Mouse (Mus musculus) mature B cell (primary cell): ENCODE results near the gene Lrba.

Source experiments
- in situ Hi-C: fragments of 300-500 bp; cut with MboI; formaldehyde crosslinking; loops from 2 replicates; pipeline ENCODE4 v1.14.3; 2019

Gene Lrba

DNA sequence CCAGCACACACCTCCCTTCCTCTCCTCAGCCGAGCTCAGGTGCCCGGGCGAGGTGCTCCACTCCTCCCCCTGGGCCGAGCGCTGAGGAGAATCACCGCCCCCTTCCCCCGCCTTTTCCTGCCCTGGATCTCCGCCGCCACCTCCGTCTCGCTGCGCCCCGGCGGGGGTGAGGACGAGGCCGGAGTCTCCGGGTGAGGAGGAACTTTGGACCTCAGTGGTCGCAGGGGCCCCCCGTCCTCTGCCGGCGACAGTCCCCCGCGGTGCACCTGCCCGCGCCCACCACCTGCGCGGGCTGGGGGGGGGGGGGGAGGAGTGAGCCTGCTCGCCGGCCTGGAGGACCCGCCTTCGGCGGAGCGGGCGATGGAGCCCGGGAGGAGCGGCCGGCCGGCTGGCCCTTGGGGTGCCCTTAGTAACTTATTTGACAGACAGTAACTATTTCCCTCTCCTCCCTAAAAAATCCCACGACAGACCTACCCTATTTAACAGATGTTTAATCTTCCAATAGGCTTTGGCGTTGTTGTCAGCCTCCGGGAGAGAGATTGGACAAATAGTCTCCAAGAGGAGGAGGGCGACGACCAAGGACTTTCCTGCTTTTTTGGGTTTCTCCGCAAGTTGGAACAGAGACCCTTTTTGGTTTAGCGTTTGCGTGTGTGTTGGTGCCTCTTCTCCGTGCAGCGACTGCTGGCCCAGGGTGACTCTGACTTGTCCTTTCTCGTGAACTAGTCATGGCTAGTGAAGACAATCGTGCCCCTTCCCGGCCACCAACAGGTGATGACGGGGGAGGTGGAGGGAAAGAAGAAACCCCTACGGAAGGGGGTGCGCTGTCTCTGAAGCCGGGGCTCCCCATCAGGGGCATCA is at the start of gene Lrba:
Gene Lrba, plus strand, starts transcription at position 117 of the 858 bp plus-strand sequence.
- in situ Hi-C loops, result loop anchor here (5.0 kb wide), 1 partner anchor 82 kb away; the partner anchor contains the start of gene Rps3a1

DNA sequence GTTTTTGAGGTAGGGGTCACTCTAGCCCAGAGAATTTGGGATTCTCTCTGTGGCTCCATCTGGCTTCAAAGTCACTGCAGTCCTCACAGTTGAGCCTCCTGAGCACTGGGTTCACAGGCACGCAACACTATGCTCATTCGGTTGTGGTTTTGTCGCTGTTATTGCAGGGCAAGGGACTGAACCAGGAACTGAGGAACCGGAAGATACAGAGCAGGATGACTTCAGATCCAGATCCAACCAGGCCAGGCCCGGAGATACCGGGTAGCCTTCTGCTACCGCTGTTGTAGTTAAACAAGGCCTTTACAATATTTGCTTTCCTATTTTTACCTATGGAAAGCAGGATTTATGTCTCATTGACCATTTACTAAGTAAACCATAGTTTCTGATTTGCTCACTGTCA is 44.8 kb upstream of the Lrba start:
- in situ Hi-C loops, result no loop called here

DNA sequence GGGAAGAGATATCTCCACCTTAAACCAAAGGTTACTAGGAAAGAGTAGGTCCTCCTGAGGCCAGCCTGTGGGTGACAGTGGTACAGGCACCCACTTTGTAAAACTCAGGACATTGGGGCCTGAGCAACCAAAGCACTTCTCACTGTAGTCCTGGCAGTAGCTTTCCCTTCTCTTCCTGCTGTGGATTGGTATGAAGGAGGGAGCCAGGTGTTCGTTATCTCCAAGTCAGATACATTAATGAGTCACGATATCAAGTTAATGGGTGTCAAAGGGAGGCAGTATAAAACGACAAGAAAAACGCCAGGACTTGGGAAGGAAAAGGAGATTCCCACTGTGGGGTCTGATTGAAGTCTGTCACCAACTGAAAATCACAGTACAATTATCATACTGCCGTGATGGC is 43.4 kb upstream of the Lrba start:
- in situ Hi-C loops, result no loop called here

DNA sequence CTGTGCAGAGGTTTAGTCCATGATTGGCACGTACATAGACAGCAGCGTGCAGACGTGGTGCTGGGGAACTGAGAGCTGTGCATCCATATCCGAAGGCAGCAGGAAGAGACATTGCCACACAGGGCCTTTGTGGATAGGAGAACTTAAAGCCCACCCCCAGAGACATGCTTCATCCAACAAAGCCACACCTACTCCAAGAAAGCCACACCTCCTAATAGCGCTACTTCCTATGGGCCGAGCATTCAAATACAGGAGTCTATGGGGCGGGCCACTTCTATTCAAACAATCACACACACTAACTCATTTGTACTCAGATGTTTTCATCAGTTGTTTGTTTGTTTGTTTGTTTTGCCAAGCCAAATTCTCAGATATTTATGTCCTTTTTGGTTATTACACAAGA is 39.9 kb upstream of the Lrba start:
- in situ Hi-C loops, result no loop called here

DNA sequence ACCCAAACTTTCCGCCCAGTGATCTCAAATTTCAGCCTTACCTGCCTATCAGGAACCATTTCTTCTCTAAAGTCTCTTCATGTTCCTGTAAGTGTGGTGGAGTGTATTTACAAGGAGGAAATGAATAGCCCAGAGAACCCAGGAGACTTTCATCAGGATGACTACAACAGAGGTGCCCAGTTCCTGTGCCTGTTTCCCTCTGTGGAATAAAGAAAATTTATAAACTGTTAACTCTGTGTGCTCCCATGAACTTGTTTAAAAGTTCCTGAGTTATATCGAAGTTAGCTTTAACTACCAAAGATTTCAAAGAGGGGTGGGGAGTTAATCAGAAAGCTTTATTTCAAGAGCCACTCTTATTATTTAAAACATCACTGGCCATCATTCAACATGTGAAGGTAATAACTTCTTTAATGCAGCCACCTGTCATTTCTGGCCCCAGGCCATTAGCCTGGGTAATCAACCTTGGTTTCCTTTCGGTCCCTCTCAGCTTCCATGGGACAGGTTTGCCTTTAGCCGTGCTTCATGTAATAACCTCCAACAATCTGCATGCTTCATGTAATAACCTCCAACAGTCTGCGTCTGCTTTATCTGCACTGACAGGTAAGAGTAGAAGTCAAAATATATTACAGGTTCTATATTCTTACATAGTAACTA is 36.6 kb upstream of the Lrba start:
- in situ Hi-C loops, result no loop called here

DNA sequence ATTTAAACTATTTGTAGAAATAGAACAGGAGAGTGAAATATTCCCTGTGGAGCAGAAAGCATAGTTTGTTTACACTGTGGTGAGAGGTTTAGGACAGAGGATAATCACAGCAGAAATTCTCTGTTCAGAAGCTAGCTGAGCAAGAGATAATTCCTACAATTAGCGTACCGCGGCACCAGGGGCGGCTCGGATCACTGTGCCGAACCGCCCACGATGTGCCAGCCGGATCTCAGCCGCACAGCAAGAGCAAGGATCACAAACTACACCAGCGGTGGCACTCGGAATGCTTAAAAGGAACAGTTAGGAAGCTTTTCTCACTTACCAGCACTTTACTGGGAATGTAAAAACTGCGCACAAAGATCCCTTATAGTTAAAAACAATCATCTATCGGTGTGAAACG is 28.5 kb upstream of the Lrba start:
- in situ Hi-C loops, result no loop called here

DNA sequence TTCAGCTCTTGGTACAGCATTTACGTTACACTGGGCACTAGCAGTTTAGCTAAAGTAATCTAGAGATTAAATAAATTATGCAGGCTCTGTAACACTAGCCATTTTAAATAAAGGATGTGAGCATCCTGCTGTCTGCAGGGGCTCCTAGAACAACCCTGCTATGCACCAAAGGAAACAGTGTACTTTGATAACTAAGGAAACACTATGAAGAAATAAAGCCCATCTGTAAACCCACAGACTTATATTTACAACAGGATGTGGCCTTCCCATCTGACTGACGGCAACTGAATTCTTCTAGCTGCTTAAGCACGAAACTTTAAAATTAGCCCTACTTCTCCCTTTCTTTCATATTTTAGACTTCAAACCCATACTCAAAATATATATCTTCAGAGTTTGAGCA is 28.0 kb upstream of the Lrba start:
- in situ Hi-C loops, result no loop called here

DNA sequence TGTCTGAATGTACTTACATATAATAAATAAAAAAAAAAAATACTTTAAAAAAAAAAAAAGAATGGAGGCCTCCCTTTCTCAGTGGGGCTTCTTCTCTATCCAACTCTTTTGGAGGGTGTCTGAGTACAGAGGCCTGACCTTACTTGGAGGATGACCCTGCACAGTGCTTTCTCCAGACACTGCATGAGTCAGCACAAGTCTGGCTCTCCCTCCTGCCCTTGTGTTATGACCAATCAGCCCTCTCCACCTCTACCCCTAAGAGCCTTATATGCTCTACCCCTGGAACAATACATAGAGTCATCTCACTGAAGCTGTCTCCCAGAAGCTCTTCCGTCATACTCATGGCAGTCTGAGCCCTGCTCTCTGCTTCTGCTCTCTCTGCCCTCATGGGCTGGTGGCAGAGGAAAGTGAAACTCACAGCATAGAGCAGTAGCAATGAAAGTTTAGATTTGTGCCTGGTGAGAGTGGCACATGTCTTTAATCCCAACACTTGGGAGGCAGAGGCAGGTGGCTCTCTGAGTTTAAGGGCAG is 22.8 kb upstream of the Lrba start:
- in situ Hi-C loops, result no loop called here

DNA sequence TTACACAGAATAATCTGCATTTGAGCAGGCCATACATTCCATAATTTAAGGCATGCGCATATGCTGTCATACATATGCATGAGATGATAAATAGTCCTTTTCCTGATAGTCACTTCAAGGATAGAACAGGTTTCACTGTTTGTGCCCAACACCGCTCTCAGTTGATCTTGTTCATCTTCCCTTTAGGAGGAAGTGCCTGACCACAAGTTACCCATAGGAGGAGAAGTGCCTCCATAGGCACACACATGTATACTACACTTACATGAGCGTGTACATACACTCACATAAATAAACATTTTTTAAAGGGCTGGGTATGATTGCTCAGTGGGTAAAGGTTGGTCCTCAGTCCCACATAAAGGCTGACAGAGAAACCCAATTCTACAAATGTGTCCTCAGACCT is 22.0 kb upstream of the Lrba start:
- in situ Hi-C loops, result no loop called here

DNA sequence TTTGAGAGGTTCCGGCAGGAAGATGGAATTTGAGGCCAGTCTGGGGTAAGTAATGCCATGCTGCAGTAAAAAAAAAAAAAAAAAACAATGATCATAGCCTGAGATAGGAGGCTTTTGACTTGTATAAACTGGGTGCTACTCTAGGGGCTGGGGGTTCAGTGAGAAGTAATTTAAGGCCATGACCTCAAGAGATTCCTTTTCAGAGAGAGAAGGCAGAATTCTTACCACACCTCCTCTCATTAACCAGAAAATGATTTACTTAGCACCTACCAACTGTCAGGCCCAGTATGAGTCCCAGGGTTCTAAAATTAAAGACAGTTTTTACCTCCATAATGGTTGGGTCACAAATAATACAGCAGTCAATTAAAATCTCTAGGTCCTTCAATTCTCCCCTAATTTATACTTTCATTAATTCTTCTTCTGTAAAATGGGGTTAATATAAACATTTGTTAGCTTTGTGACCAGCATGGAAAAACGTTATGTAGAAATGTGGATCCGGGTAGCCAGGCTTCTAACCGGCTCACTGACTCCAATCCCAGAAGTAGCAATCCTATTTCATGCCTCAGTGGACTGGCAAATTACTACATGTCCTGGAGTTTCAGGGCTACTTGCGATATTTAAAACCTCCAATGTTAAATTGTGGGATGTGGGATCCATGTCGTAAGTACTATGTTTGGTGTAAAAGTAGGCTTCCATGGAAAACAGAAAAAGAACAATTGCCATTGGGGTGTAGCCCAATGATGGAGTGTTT is 19.7 kb upstream of the Lrba start:
- in situ Hi-C loops, result no loop called here

DNA sequence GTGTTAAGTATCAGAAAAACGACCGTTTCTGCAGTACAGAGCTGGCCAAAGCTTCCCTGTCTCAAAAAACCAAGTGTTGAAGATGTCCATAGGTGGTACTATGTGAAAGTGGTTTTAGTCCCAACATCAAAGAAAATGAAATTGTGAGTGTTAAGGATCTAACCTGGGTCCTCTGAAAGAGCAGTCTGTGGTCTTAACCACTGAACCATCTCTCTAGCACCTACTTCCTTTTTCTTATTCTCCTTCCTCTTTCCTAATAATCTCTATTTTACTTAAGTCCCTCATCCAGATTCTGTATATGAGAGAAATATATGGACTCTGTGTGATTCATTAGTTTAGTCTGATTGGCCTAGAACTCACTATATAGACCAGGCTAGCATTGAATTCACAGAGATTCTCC is 17.9 kb upstream of the Lrba start:
- in situ Hi-C loops, result no loop called here

DNA sequence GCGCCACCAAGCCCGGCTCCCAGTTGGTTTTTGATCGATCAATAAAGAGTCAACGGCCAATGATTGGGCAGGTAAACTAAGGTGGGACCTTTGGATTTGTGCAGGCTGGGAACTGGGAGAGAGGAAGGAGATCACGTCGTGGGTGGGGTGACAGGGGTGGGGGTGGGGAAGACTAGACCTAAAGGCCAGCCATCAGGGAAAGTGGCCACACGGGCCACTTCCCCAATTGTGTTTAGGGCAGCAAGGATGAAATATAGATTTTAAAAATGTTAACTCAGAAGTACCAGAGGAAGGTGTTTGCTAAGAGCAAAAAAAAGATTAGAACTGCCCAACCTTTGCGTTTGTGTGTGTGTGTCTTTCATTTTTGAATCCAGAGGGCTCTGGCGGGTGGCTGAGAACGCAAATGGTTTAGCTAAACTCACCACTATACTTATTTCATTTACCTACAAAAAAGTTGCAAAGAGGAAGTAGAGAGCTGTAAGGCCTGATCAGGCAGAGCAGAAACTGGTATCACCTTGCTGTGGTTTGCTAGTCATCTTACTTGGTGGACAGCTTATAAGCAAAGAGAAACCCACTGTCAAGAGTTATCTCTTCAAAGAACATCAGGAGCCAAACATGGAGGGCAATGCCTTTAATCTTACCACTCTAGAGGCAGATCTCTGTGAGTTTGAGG is 14.1 kb upstream of the Lrba start:
- in situ Hi-C loops, result no loop called here

DNA sequence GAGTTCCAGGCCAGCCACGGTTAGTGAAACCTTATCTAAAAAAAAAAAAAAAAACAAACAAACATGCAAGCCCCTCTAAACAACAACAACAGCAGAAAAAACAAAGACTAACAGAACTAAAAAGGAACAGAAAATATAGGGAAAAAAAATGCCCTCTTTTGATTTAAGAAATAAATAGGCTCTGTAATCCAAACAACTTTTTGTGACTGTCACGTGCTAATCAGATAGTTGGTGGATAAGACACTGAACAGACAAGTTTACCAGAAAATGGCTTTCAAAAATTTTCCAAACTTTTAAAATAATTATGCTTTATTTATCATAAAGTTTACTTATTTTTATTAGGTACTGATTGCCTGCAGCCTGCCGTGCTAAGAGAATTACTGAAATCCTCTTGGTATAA is 13.5 kb upstream of the Lrba start:
- in situ Hi-C loops, result no loop called here

DNA sequence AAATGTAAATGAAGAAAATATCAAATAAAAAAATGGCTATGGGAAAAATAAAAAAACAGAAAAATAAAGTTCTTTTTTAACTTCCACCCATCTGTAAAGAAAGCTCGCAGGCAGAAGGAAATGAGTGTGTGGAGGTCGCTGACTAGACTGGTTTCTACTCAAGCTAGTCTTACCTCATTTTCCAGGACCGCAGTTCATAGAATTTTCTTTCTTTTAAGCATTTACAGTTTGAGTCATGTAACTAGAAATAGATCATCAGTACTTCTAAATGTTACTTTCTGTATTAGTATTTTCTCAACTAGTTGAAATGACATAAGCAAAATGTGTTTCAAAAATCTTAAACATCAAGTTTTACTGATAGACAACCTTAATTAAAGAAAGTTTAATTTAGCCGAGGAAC is 10.2 kb upstream of the Lrba start:
- in situ Hi-C loops, result no loop called here

DNA sequence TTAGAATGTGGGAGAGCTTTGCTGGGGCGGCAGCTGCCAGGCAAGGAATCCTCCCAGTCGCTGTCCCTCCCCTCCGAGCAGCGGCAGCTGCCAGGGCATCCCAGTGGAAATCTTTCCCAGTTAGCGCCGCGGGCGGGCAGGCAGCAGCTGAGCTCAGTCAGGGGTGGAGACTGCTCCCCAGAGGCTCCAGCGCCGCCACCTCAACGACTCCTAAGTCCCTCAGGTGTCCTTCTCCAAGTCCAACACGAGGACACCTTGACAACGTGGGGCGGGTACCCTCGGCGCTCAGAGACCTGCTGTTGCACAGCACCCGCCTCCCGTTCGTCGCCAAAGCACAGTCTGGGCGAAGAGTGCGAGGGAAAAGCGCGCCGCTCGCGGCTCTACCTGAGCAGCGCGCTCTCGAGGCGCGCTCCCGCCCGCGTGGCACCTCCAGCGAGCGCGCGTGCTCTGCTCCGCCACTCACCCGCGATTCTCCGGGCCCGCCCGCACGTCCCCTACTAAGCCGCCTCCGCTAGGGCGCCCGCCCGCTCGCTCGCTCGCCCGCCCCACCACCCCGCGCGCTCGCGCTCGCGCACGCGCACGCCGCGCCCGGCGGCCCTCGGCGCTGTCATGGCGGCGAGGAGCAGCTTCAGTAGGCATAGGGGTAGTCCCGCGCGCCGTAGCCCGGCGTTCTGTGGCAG is 706 bp upstream of the Lrba start:
- in situ Hi-C loops, result loop anchor here (5.0 kb wide), 1 partner anchor 81 kb away; the partner anchor contains the start of gene Rps3a1

DNA sequence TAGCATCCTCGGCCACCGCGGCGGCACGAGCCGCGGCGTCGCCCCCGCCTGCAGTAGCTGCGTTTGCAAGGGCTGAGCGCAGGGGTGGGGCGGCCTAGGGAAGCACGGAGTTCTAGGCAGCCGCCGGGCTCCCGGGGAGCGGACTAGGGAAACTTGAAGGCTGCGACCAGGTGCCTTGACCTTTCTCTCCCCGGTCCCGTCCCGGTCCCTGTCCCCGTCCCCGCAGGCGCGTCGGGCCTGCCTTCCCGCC is 241 bp upstream of the Lrba start:
- in situ Hi-C loops, result loop anchor here (5.0 kb wide), 1 partner anchor 82 kb away; the partner anchor contains the start of gene Rps3a1

DNA sequence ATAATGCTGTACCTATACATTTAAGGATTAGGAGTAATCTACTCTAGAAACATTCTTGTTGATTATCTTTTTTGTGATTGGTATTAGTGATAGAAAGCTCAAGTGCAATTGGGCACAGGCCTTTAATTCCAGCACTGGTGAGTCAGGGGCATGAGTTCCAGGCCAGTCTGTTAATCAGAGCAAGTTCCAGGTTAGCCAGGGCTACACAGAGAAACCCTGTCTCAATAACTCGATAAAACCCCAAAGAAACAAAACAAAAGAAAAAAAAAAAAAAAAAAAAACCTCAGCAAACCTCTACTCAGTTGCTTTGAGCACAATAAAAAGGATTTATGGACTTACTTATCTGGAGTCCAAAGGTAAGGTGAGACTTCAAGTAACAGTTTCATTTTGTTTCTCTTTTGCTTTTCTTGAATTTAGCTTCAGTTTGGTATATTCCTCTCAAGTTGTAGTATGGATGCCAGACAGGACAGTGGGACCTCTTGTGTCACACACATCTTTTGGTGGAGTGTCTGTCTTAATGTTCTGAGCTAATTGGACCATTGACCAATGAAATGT is 7.1 kb downstream of the Lrba start:
- in situ Hi-C loops, result no loop called here

DNA sequence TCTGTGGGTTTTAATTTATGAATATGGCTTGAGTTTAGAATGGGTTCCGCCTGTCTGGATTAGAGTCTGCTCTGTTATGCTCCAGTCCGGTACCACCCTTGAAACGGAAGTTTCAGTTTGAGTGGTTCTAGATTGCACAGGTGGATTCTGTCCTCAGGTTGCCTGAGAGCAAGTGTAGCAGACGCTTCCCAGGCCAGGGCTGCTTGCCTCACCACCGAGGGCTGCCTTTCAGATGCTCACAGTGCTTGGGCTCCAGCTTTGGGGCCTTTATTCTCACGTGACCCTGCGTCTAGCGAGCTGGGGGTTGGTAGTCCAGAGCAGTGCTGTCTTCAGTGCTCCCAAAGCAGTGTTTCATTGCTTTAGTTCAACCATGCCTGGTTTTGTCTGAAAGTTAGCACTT is 22.7 kb downstream of the Lrba start:
- in situ Hi-C loops, result no loop called here

DNA sequence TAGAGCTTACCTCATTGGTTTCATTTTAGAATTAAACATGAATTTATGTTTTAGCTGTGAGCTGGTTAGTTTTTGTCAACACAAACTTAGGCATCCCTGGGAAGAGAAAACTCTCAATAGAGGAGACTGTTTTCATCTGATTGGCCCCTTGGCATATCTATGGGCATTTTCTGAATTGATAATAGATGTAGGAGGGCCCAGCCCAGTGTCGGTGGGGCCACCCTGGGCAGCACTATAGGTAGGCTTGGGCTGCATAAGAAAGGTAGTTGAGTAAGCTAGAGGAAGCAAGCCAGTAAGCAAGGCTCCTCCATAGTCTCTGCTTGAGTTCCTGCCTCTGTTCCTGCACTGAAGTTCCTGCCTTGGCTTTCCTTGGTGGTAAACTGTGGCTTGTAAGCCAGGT is 26.7 kb downstream of the Lrba start:
- in situ Hi-C loops, result no loop called here

DNA sequence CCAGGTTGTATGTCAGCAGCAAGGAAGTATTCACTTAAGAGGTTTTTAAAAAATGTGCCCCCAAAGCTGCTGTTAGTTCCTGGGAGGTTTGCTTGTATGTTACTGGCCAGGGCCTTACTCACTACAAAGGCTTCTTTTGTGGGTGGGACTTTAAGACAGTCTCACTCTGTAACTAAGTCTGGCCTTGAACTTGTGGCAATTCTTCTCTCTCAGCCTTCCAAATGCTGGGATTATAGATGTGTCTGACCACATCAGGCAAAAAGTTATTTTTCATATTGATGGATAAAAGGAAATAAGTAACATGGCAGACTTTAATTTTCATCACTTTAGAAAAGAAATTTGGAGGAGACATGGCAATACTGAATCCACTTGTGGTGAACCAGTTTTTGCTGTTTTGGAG is 28.1 kb downstream of the Lrba start:
- in situ Hi-C loops, result no loop called here

DNA sequence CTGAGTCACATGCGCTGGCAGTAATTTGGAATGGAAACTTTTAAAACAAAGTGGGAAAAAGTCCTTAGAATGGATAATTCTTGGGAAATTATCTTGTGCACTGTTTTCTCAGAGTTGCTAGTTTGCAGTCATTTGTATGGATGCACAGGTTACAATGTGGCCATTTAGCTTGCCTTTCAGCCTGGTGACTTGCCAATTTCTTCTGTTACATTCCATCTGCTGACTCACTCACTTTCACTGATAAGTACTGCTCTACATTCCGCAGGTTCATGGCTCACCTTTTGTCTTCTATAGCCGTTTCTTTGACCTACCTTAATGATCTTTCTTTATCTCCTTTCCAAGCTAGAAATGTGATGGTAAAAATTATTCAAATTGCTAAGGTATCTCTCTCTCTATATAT is 28.6 kb downstream of the Lrba start:
- in situ Hi-C loops, result no loop called here
